Mouse (Mus musculus): Measurements from ENCODE around the gene Map3k4. TPM values are rescaled to one million over a fixed set of nuclear protein-coding genes. Genes with fewer than 3 reads are reported as not detected.

Gene Map3k4
- total RNA-seq, 1 experiment = 31.7 TPM

DNA sequence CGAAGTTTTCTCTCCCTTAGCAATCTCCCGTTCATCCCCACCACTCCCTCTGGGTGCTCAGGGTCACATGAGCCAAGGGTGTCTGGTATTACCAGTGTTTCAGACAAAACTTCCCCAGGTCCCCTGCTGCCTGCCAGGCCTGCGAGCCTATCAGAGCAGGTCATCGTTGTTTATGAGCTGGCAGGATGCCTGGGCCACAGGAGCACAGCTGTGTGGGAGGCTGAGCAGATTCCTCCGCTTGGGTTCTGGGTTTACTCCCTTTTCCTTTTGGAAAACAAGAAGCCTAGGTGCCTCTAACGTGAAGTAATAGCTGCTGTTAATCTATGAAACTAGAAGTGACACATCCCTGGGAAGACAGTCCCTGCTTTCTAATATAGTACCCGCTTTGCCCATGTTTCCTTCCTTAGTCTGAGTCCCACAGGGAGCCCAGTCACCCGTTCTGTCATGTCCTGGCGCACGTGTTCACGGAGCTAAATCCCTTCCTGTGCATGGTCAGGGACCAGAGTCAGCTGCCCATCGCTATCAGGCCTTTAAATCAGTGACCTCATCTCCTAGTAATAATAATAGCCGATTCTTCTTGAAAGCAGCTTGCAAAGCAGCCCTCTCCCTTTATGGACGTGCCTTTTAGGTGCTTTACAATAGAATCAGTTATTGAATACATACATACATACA, 9.4 kb upstream of the Map3k4 start:
- in situ Hi-C loops (cut with MboI; ENCODE audit: low sequenced_read_pairs in 2 of 2, unreplicated experiment in 2 of 2) = no loop called here
- H3K4me3 ChIP-seq (ENCODE audit: insufficient read depth in 1 of 2, low read depth in 1 of 2, low read length in 2 of 2, poor library complexity in 1 of 2, severe bottlenecking in 1 of 2) = no peak overlapping the region
- TF ChIP-seq MAFK (IDR thresholded peaks at IDR 0.05; ENCODE audit: insufficient read depth, low read depth, low read length) = no peak
- H3K4me1 ChIP-seq (ENCODE audit: control insufficient read depth in 2 of 2, insufficient read depth in 2 of 2, low read length in 2 of 2, poor library complexity in 1 of 2) = no peaks in the 10 kb centered on the region
- no peaks in the 10 kb centered on the region for H3K36me3 ChIP-seq (ENCODE audit: control insufficient read depth, insufficient read depth, low read length, poor library complexity, severe bottlenecking)
- DNase-seq (ENCODE audit: low read depth, low spot score) = no peak
- H3K9ac ChIP-seq (ENCODE audit: insufficient read depth, low read depth, low read length, poor library complexity, severe bottlenecking) = no peak overlapping the region
- no peak overlapping the region for H3K27ac ChIP-seq (ENCODE audit: insufficient read depth, low read depth, low read length, poor library complexity, severe bottlenecking)
- no peaks in the 10 kb centered on the region for H3K9me3 ChIP-seq (ENCODE audit: control insufficient read depth, insufficient read depth, low read depth, low read length)

DNA sequence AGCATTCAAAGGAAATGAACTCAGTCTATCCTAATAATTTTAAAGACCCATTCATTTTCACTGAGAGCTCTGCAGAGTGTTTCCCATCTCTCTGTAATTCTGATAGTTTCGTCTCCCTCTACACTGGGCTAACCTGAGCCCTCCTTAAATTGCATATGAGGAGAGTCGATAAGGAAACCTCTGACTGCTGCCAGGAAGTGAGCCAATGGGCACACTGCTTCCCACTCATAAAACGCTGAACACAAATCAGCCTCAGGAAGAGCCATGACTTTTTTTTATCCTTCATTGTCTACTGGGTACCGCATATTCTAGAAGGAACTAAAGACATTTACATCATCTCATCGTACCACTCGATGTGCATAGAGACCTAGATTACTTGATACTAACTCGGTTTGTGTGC, 1.2 kb upstream of the Map3k4 start:
- Histone ChIP-seq H3K9ac (ENCODE audit: insufficient read depth, low read depth, low read length, poor library complexity, severe bottlenecking) (no peak overlapping the region), H3K4me1 (ENCODE audit: control insufficient read depth in 2 of 2, insufficient read depth in 2 of 2, low read length in 2 of 2, poor library complexity in 1 of 2) (peaks cover 0 to 6% of the 10 kb centered on the region in 2 experiments; a peak in 1 of 4 replicates), H3K9me3 (ENCODE audit: control insufficient read depth, insufficient read depth, low read depth, low read length) (no peaks in the 10 kb centered on the region), H3K4me3 (ENCODE audit: insufficient read depth in 1 of 2, low read depth in 1 of 2, low read length in 2 of 2, poor library complexity in 1 of 2, severe bottlenecking in 1 of 2) (no peak overlapping the region), H3K36me3 (ENCODE audit: control insufficient read depth, insufficient read depth, low read length, poor library complexity, severe bottlenecking) (no peaks in the 10 kb centered on the region), H3K27ac (ENCODE audit: insufficient read depth, low read depth, low read length, poor library complexity, severe bottlenecking) (no peak overlapping the region)
- DNase-seq (ENCODE audit: low read depth, low spot score) = no peak
- in situ Hi-C loops (cut with MboI; ENCODE audit: low sequenced_read_pairs in 2 of 2, unreplicated experiment in 2 of 2) = no loop called here
- no peak for TF ChIP-seq MAFK (IDR thresholded peaks at IDR 0.05; ENCODE audit: insufficient read depth, low read depth, low read length)
- TF ChIP-seq ZNF384 (IDR thresholded peaks at IDR 0.05; ENCODE audit: low read depth, low read length) = no peak
- TF ChIP-seq ZC3H11A (IDR thresholded peaks at IDR 0.05; ENCODE audit: borderline replicate concordance, low read depth, low read length) = no peak
- TF ChIP-seq CHD2 (IDR thresholded peaks at IDR 0.05; ENCODE audit: low read depth, low read length) = no peak
- TF ChIP-seq HCFC1 (IDR thresholded peaks at IDR 0.05; ENCODE audit: borderline replicate concordance, insufficient read depth, low read length) = no peak

DNA sequence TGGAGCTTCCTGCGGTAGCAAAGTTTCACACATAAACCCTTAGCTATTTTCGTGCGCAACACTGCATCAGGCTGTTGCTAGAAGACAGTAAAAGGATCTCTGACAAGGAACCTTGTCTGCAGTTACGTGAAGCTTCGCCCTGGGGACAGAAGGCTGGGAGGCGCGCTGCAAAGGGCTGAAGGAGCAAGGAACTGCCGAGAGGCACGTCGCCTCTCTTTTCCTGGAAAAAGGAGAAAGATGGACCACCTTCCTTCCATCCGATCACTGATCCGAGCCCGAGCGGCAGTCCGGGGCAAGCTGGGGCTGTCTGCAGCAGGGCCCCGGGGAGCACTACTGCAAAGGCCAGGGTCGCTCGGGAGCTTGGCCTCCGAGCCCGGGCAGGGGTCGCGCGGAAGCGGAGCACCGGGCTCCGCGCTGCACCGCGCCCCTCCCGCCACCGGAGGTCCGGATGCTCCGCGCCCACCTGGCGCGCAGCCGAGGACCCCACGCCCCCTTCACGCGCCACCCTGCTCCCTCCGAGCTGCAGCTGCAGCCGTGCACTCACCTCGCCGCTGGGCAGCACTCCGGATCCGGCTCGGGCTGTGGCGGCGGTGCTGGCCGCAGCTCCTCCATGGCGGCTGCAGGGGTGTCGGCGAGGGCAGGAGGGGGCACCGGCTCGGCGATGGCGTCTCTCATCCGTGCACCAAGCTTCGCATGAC, 493 bp downstream of the Map3k4 start:
- no peak for DNase-seq (ENCODE audit: low read depth, low spot score)
- Histone ChIP-seq H3K9me3 (ENCODE audit: control insufficient read depth, insufficient read depth, low read depth, low read length) (no peaks in the 10 kb centered on the region), H3K27ac (ENCODE audit: insufficient read depth, low read depth, low read length, poor library complexity, severe bottlenecking) (peak overlapping the region; percentile 1; the same call in 1 of the 2 replicates), H3K4me3 (ENCODE audit: insufficient read depth in 1 of 2, low read depth in 1 of 2, low read length in 2 of 2, poor library complexity in 1 of 2, severe bottlenecking in 1 of 2) (peak overlapping the region; percentile 96 to 97), H3K4me1 (ENCODE audit: control insufficient read depth in 2 of 2, insufficient read depth in 2 of 2, low read length in 2 of 2, poor library complexity in 1 of 2) (peaks cover 0 to 6% of the 10 kb centered on the region in 2 experiments; a peak in 1 of 4 replicates), H3K9ac (ENCODE audit: insufficient read depth, low read depth, low read length, poor library complexity, severe bottlenecking) (peak overlapping the region; percentile 91), H3K36me3 (ENCODE audit: control insufficient read depth, insufficient read depth, low read length, poor library complexity, severe bottlenecking) (no peaks in the 10 kb centered on the region)
- in situ Hi-C loops (cut with MboI; ENCODE audit: low sequenced_read_pairs in 2 of 2, unreplicated experiment in 2 of 2) = no loop called here
- TF ChIP-seq ZNF384 (IDR thresholded peaks at IDR 0.05; ENCODE audit: low read depth, low read length) (no peak), CHD2 (IDR thresholded peaks at IDR 0.05; ENCODE audit: low read depth, low read length) (no peak), ZC3H11A (IDR thresholded peaks at IDR 0.05; ENCODE audit: borderline replicate concordance, low read depth, low read length) (no peak), HCFC1 (IDR thresholded peaks at IDR 0.05; ENCODE audit: borderline replicate concordance, insufficient read depth, low read length) (no peak), MAFK (IDR thresholded peaks at IDR 0.05; ENCODE audit: insufficient read depth, low read depth, low read length) (no peak)

DNA sequence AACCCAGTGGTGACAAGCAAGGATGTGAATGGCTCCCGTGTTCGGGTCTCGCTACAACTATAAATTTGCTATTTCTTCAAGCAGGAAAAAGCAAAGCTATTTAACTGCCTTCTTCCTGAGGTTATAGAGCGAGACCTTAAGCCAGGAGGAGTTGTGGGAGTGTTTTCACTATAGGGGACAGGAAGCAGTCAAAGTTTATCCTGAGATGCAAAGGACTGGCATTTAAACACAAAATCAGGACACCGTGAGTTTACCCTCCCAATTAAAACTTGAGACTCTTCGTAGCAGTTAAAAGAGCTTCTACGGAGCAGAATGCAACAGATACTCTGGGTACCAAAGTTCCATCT, 1.0 kb downstream of the Map3k4 start:
- peak overlapping the region; percentile 96 to 97 for H3K4me3 ChIP-seq (ENCODE audit: insufficient read depth in 1 of 2, low read depth in 1 of 2, low read length in 2 of 2, poor library complexity in 1 of 2, severe bottlenecking in 1 of 2)
- in situ Hi-C loops (cut with MboI; ENCODE audit: low sequenced_read_pairs in 2 of 2, unreplicated experiment in 2 of 2) = no loop called here
- H3K9ac ChIP-seq (ENCODE audit: insufficient read depth, low read depth, low read length, poor library complexity, severe bottlenecking) = peak overlapping the region; percentile 91; the same call in 1 of the 2 replicates
- no peak for DNase-seq (ENCODE audit: low read depth, low spot score)
- H3K27ac ChIP-seq (ENCODE audit: insufficient read depth, low read depth, low read length, poor library complexity, severe bottlenecking) = no peak overlapping the region
- H3K9me3 ChIP-seq (ENCODE audit: control insufficient read depth, insufficient read depth, low read depth, low read length) = no peaks in the 10 kb centered on the region
- H3K36me3 ChIP-seq (ENCODE audit: control insufficient read depth, insufficient read depth, low read length, poor library complexity, severe bottlenecking) = no peaks in the 10 kb centered on the region
- peaks cover 0 to 6% of the 10 kb centered on the region in 2 experiments; a peak in 1 of 4 replicates for H3K4me1 ChIP-seq (ENCODE audit: control insufficient read depth in 2 of 2, insufficient read depth in 2 of 2, low read length in 2 of 2, poor library complexity in 1 of 2)
- TF ChIP-seq CHD2 (IDR thresholded peaks at IDR 0.05; ENCODE audit: low read depth, low read length) (no peak), ZC3H11A (IDR thresholded peaks at IDR 0.05; ENCODE audit: borderline replicate concordance, low read depth, low read length) (no peak), HCFC1 (IDR thresholded peaks at IDR 0.05; ENCODE audit: borderline replicate concordance, insufficient read depth, low read length) (no peak)
